Mouse (Mus musculus) gastrocnemius, adult 2 months (tissue): ENCODE measurements at regions not wholly inside any gene's neighbourhood (a gene's known extent, or its start where the extent isn't known, plus 50 kb on each side); places are given as distances from the start of the nearest gene placed in this dataset.
A peak's percentile ranks its signal among the peaks of the same experiment; 100 is the strongest.

Experiments
- DNase-seq: peaks from one replicate; pipeline ENCODE4 v3.0.0; 2022
- H3K27ac ChIP-seq: fragments of 200-600 bp; 2 replicates; pipeline ENCODE4 v1.8.1; 2022; ENCODE audit warnings: mild to moderate bottlenecking
- H3K4me3 ChIP-seq: fragments of 200-600 bp; 2 replicates; pipeline ENCODE4 v1.8.1; 2022; ENCODE audit warnings: mild to moderate bottlenecking, moderate library complexity
- CTCF ChIP-seq: fragments of 200-600 bp; IDR thresholded peaks from 2 replicates; pipeline ENCODE4 v1.8.1; 2022; ENCODE audit warnings: antibody characterized with exemption, mild to moderate bottlenecking, moderate library complexity
- intact Hi-C: fragments of 180-260 bp; cut with DNase I; formaldehyde crosslinking; loops from one replicate; pipeline ENCODE4 v1.15.1; 2025

DNA sequence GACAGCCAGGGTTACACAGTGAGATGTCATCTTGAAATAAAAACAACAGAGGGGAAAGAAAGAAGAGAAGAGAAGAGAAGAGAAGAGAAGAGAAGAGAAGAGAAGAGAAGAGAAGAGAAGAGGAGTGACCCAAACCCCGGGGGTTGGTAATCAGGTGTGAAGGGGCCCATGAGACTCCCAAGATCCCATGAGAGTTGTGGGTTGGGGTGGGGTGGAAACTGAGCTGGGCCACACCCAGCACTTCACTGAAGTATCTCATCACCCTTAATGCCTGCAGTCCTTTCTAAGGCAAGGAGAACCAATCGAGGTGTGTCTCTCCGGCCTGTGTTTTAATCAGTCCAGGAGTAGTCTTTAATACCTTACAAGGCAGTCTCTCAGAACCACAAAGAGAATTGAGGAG lies 201.5 kb upstream of the Afdn start:
- no peak for DNase-seq
- H3K4me3 ChIP-seq = no peak overlapping the region
- no peak for TF ChIP-seq CTCF
- H3K27ac ChIP-seq = no peak overlapping the region
- intact Hi-C loops = no loop called here

DNA sequence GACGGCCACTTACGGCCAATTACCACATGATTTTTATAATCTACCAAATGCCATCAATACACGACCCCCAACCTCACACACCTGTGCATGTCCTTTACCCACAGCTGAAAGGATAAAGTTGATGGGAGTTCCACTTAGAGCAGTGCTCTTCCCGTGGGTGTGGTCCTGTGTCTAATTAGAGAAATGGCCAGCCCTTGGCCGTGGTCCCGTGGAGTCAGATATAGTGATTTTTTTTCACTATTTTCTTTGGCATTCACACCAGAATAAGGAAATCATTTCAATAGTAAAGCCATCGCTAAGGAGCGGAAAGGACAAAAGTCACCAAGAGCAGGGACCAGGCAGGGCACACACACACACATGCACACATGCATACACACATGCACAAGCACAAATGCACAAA lies 199.0 kb upstream of the Afdn start:
- TF ChIP-seq CTCF = no peak
- intact Hi-C loops = no loop called here
- no peak overlapping the region for H3K4me3 ChIP-seq
- peak; percentile 36 for DNase-seq
- H3K27ac ChIP-seq = no peak overlapping the region

- no peak for TF ChIP-seq CTCF
- DNase-seq = no peak
- no peak overlapping the region for H3K4me3 ChIP-seq
- intact Hi-C loops = no loop called here
- H3K27ac ChIP-seq = no peak overlapping the region
Observed at GRCm38 (mm10) chr17:13562974-13563373, 197.4 kb upstream of the Afdn start.

GRCm38 (mm10) chr17:13564800-13565199 lies 195.5 kb upstream of the Afdn start:
- no peak for TF ChIP-seq CTCF
- intact Hi-C loops = no loop called here
- no peak overlapping the region for H3K4me3 ChIP-seq
- DNase-seq = no peak
- H3K27ac ChIP-seq = no peak overlapping the region

DNA sequence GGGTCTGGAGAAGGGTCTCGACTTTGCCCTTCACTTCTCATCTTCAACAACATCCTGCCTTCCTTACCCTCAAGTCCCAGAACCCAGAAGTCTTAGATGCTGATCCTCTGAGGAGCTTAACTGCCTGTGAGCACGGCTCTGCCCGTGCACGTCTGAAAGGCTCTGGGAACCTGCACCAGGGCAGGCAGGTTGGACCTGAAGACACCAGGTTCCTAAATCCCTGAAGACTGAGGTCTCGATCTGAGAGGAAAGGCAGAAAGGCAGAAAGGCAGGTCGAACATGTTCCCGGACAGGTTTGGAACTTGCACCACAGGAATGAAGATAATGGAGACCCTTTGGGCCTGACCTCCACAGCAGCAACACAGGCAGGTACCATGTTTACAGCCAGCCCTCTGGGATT lies 193.7 kb upstream of the Afdn start:
- intact Hi-C loops = no loop called here
- H3K4me3 ChIP-seq = no peak overlapping the region
- no peak overlapping the region for H3K27ac ChIP-seq
- no peak for TF ChIP-seq CTCF
- DNase-seq = no peak

DNA sequence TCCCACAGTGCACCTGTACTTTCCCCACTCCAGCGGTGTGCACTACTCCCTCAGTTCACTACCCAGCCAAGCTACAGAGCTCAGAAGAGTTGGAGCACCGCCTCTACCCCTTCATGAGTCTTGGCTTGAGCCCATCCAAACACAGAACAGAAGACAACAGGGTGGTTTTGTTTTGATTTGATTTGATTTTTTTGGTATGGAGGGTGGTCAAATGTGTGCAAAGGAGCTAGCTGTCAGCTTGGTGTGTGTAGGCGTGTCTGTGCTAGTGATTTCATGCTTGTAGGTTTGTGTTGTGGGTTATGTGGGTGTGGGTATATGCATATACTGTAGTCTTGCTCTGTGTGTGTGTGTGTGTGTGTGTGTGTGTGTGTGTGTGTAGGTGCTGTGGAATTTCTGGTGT lies 193.2 kb upstream of the Afdn start:
- no peak for TF ChIP-seq CTCF
- H3K4me3 ChIP-seq = no peak overlapping the region
- intact Hi-C loops = no loop called here
- no peak overlapping the region for H3K27ac ChIP-seq
- DNase-seq = no peak

GRCm38 (mm10) chr17:13570796-13571195 lies 189.5 kb upstream of the Afdn start:
- intact Hi-C loops = no loop called here
- TF ChIP-seq CTCF = no peak
- no peak for DNase-seq
- no peak overlapping the region for H3K4me3 ChIP-seq
- no peak overlapping the region for H3K27ac ChIP-seq

DNA sequence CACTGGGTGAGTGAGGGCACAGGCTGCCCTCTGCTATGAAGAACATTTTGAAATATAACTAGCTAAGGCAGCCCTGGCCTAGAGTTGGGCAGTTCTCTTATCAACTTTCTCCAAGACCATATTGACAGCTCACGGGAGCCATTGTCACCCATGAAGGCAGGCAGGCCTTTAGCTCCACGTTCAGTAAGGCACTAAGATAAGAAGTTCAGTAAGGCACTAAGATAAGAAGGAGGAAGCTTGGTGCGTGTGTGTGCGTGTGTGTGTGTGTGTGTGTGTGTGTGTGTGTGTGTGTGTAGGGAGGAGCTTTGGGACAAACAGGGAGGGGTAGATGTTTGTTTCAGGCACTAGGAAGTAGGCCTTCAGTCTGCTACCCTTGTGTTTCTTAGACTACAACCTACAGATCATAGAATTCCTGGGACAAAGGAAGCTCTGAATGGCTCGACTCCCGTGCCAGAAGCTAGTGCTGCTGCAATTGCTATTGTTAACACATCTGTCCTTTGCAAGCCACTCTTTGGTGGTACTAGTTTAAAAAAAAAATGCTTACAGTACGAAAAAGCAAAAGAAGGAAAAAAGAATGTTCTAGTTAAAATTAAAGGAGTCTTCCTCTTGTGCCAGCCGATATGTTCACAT lies 188.0 kb upstream of the Afdn start:
- H3K27ac ChIP-seq = no peak overlapping the region
- intact Hi-C loops = no loop called here
- no peak for DNase-seq

GRCm38 (mm10) chr17:13573036-13573435 lies 187.3 kb upstream of the Afdn start:
- no peak for TF ChIP-seq CTCF
- no peak overlapping the region for H3K27ac ChIP-seq
- H3K4me3 ChIP-seq = no peak overlapping the region
- no peak for DNase-seq
- intact Hi-C loops = no loop called here

More for the DNA sequence above, 188.0 kb upstream of the Afdn start:
- no peak overlapping the region for H3K4me3 ChIP-seq
- TF ChIP-seq CTCF = no peak

DNA sequence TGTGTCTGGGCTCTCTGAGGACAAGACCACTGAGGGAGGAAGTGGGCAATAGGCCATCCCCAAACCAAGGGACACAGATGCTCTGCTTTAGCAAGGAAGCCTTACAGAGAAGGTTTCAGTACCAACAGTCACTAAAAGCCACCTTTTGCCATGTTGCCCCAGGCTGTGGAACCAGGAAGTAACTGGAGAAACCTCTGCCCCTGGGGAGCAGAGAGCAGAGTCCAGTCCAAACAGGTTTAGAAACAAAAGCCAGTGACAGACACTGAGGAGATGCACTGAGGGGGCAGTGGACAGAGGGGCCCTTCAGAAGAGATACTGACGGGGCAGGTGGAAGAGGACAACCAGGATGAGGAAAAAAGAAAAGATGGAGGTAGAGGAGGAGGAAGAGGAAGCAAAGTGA lies 186.2 kb upstream of the Afdn start:
- Histone ChIP-seq H3K27ac (no peak overlapping the region), H3K4me3 (no peak overlapping the region)
- DNase-seq = no peak
- TF ChIP-seq CTCF = no peak
- intact Hi-C loops = no loop called here

DNA sequence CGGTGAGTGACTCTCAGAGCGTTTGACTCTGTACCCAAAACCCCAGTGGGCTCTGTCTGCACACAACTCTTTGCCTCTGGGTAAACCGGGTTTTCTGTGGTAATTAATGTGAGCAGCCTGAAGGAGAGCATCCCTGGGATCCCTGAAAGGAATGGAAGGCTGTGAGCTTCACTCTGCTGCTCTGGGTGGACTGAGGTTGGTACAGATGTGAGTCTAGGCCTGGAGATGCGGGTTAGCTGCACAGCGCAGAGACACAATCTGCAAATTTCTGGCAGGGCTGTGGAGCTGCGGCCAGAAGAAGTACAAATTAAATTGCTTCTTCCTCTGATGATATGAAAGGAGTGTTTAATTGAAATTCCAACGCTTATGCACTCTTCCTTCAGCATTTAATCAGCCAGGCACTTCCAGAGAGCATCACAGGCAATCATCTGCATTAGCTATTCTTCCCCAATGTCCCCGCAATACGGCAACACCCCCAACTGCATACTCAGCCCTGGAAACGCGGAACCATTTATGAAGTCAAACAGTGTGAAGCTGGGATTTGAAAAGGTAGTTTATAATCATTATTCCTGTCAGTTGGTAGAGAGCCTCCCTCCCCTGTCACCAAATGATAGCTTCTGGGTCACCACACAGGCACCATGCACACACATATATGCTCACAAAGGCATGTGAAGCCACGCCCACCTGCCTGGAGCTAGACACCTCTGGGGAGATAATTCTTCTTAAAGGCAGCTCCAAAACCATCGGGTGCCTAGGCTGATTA lies 185.5 kb upstream of the Afdn start:
- Histone ChIP-seq H3K4me3 (no peak overlapping the region), H3K27ac (no peak overlapping the region)
- intact Hi-C loops = no loop called here
- DNase-seq = no peak
- TF ChIP-seq CTCF = no peak

DNA sequence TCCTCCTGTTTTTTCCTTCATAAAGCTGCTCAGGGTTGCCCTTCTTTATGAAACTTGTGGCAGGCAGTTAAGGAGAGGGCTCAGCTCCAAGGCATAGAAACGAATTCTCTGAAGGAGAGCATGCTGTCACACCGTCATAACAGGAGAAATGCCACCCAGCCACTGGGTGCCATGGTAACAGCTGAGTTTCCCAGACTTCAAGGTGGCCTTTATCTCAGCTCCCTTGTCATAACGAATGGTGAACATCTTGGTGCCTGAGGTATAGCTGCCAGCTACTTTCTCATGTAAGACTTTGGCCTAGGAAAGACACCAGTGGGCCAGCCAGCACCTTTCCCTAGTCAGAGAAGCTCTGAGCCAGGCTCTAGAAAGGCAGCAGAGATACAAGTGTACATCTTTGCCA lies 182.5 kb upstream of the Afdn start:
- no peak overlapping the region for H3K4me3 ChIP-seq
- intact Hi-C loops = no loop called here
- TF ChIP-seq CTCF = no peak
- DNase-seq = no peak
- no peak overlapping the region for H3K27ac ChIP-seq

DNA sequence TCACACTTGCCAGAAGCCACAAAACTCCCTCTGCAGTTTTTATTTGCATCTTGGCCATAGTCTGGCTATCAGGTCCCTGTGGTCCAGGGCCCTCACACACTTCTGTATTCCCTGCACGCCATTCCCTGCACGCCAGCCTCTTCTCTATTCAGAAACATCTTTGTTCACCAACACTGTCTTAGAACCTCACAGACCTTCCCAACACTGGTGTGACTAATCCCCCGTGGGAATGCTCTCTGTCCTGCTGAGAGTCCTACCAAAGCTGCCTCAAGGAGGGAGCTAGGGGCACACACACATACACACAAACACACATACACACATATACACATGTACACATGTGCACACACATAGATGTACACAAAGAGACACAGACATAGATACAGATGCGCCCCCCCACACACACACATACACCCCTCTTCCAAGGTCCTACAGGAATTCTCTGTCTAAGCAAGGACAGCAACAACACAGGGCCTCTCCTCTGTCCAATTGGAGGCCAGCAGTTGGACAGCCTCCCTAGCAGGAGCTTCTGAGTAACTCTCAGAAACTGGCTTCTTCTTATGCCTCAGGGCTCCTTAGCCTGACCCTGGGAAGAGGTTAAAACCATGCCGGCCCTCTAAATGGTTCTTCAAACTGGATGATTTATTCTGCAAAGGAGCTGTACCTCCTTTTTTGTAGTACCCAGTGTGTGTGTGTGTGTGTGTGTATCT lies 179.0 kb upstream of the Afdn start:
- intact Hi-C loops = no loop called here
- no peak for TF ChIP-seq CTCF
- no peak overlapping the region for H3K4me3 ChIP-seq

More for the DNA sequence above, 179.0 kb upstream of the Afdn start:
- no peak for DNase-seq
- no peak overlapping the region for H3K27ac ChIP-seq
